Mouse (Mus musculus) T-cell, adult 2 months (primary cell): ENCODE measurements around the gene Olfr661.

Experiments
- DNase-seq: peaks from one replicate; pipeline ENCODE4 v3.0.0; 2022; ENCODE audit warnings: low spot score

Olfr661 gene

GRCm38 (mm10) chr7:104686201-104686600 is at the start of gene Olfr661:
Gene Olfr661, plus strand, starts transcription at chr7:104686501.
- DNase-seq: no peak

GRCm38 (mm10) chr7:104646841-104647482 is 39.3 kb upstream of the Olfr661 start, which contains the start of gene Olfr658:
Gene Olfr658, minus strand, starts transcription at chr7:104647305.
- DNase-seq: peak; percentile 19

DNA sequence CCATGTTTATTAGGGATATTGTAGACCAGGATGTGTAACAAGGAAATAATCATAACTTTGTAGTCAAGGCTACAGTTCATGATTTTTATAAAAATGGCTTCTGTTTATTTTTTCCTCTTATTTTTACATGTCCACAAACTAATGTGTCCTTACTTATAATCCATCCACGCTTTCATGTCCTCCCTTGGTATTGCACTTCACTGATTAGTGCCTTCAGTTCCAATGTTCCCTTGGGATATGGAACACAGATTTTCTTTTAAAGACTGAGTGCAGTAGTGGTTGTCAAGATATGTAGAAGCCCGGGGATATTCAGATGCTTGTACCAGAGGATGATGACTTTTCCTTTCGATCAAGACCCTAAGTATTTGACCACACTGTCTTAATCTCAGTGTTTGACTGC is 19.8 kb upstream of the Olfr661 start, which contains the start of gene Olfr659:
Gene Olfr659 (plus strand): TSS at position 301 of the 400 bp plus-strand sequence.
- no peak for DNase-seq
